Mouse (Mus musculus): Measurements from ENCODE around the gene Cacna2d2. TPM values are rescaled to one million over a fixed set of nuclear protein-coding genes. Genes with fewer than 3 reads are reported as not detected.

Gene Cacna2d2
- polyA plus RNA-seq, 1 experiment from 2014 or later = 0.35 TPM

DNA sequence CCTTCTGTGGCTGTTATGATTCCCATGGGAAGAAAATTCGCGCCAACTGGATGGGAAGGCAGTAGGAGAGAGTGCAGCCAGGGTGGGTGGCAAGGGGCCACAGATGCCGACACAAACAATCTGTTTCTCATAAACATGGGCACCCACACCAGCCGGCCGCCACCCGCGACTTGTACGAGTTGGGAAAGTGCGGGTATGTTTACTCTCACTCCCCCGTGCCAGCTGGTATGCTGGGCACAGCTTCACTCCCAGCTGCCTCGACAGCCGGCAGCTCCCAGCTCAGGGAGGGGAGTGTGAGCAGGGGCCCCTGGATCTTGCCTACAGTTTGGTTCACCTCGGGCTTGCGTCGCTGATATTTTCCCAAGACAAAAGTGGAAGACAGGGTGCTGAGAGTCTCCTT lies 57.3 kb downstream of the Cacna2d2 start:
- no peak for DNase-seq (ENCODE audit: low spot score)

DNA sequence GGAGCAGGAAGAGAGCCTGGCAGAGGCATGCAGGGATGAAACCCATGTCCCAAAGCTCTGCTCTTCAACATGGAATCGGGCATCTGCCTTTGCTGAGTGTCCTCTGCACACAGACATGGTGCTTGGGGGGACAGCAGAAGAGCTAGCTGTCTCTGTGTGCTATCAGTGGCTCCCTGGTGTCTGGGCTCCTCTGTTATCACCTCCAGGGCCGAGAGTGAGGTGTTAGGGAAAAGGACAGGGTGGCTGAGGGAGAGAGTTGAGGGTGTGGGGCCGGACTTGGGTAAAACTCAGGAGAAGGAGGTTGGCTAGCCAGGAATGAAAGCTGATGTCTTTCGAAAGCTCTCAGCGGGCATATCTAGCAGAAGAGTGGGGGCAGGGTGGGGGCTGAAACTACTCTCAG lies 63.5 kb downstream of the Cacna2d2 start:
- DNase-seq (ENCODE audit: low spot score) = no peak

DNA sequence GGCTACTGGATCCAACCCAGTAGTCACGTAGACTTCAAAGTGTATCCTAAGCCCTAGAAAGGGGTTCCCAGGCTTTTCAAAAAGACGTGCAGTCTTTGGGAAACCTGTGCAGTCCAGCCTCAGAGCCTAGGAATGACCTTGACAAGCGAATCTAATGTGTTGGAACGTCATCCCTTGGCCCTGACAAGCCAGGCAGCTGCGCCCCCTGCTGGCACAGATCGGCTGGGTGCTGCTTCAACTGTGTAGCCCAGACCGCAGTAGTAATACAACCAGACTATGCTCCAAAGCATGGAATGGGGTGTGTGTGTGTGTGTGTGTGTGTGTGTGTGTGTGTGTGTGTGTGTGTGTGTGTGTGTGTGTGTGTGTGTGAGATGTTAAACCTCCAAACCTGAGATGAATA lies 64.1 kb downstream of the Cacna2d2 start:
- DNase-seq (ENCODE audit: low spot score) = peak; percentile 51

DNA sequence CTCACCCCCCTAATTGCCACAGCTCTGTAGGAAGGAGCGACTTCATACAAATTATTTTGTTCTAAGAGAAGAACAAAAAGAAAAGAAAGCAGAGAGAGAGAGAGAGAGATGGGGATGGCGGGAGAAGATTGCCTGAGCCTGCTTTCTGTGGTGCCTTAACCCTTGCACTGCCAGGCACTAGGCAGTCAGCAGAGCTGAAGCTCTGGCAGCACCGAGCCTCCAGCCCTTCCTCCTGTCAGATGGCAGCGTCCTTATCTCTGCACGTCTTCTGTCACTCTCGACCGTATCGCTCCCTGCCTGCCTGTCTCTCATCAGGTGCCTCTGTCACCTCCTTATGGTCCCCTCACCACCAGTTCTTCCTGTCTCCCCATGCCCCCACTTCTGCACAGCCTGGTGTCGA lies 64.7 kb downstream of the Cacna2d2 start:
- no peak for DNase-seq (ENCODE audit: low spot score)

DNA sequence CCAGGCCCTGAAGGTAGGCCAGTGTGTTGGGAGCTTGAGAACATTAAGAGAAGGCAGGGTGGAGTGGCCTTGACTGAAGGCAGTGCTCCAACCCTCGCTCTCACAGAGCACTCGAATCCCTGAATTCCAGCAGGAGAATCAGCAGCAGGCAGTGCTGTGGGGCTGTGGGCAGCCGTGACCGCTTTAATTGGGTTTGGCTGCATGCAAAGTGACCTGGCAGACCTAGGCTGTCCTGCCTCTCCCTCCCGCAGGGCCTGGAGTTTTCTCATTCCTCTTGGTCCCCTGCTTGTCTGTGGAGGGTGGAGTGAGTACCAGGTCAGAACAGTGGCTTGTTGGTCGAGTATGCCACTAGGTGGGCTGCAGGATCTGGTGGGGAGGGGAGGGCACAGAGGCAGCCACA lies 66.2 kb downstream of the Cacna2d2 start:
- DNase-seq (ENCODE audit: low spot score) = no peak

DNA sequence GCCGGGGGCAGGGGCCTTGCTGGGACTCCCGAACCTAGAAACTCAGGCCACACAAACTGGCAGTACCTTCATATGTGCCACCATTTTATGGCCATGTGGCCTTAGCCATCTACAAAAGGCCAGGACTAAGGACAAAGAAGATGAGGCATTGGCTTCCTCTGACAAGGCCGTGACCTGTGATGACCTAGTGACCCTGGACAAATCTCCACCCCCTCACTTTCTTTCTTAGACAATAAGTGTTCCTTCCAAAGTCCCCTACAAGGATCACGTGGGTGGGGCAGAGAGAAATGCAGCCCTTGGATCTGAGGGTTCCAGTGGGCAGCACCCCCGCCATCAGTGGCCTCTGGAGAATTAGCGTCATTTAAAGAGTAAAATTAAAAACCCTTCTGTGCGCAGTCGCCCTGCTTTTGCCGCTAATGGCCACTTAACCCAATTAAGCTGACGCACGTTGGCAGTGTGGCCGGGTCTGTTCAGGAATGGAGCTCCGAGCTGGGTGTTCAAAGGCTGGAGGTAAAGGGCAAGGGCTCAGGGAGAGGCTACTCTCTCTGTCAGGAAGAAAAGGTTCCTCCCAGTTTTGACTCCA lies 69.9 kb downstream of the Cacna2d2 start:
- DNase-seq (ENCODE audit: low spot score) = no peak

DNA sequence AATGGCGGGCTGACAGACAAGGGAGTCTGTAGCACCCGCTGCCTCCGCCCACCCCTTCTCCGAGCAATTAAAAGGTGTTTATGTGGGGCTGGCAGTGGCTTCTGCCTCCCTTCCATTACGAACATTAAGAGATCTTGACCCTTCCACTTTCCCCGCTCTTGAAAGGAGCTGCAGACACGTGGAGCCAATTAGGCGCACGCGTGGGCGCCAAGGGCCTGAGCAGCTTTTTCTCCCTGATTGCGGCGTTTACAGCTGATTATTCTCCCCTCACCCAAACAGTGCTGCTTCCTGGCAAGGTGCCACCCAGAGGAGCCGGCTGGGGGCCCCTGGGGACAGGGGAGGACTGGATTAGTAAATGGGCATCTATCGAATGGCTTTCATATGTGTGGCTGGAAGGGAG lies 71.0 kb downstream of the Cacna2d2 start:
- no peak for DNase-seq (ENCODE audit: low spot score)

DNA sequence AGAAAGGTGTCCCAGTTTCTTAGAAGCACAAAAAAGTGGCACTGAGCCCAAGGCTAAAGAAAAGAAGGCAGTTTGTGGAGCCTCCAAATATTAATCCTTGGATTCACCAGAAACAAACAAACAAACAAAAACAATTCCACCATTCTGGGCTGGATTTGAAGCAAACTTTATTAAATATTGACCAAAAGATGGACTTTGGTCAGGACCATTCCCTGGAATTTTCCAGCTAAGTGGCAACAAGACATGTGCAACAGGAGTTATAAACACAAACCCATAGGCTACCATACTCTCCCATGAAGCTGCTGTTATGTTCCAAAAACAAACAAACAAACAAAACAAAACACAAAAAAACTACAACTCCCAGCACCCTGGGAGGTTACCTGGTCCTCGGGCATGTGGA lies 74.6 kb downstream of the Cacna2d2 start:
- no peak for DNase-seq (ENCODE audit: low spot score)

DNA sequence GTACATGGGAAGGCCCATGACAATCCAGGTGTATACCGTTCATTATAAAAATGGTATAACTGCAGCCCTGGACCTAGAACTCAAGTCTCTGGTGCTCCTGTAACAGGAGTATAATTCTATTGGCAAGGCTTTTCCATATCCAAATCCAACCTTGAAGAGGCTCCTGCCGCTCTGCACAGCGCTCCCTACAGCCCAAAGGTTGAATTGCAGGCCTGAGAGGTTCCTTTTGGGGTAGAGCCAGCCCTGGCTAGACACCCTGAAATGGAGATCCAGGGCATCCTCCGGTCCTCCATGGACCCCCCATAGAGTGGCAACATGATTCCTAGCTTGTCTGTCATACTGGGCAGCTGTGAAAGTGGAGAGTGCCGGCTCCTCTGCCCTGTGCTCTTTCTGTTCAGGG lies 79.6 kb downstream of the Cacna2d2 start:
- DNase-seq (ENCODE audit: low spot score) = no peak

DNA sequence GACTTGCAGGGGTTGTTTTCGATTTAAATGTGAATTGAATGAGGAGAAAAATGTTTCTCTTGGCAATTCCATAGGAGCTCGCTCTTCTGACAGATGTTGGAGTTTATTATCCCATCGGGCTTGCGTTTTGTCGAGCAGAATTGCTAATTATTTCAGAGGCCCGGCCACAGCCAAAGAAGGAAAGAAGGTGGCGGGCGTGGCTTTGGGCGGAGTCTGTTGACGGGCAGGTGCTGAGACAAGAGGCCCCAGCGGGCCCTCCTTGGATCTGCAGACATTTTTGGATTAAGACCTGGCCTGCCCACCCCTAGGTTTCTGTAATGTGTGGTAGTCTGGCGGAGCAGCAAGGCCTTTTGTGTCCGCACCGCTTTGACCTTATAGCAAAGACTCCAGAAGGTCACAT lies 80.2 kb downstream of the Cacna2d2 start:
- DNase-seq (ENCODE audit: low spot score) = no peak

DNA sequence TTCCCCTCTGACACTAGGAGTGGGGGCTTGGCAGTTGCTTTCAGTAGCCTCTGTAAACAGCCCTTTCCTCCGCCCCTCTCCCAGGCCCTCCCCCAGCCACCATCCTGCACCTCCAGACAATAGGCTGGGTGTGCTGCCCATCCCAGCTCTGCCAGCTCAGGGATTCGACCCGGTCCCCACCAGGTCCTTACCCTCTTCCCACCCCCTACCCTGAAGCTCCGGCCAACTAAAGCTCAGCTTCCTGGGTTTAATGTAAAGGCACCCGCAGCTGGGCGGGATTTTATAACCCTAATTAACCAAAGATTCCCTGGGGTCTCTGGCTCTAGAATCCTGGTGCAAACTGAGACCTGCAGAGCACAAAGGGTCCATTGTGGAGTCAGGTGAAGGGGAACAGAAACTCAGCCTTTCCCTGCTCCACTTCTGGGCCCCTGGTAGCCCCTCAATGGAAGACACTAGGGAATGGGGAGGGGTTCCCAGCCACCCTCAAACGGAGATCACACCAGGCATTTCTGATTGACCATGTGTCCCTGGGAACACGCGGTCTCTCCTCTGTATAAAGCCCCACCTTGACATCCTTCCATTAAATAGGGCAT lies 81.2 kb downstream of the Cacna2d2 start:
- DNase-seq (ENCODE audit: low spot score) = no peak

DNA sequence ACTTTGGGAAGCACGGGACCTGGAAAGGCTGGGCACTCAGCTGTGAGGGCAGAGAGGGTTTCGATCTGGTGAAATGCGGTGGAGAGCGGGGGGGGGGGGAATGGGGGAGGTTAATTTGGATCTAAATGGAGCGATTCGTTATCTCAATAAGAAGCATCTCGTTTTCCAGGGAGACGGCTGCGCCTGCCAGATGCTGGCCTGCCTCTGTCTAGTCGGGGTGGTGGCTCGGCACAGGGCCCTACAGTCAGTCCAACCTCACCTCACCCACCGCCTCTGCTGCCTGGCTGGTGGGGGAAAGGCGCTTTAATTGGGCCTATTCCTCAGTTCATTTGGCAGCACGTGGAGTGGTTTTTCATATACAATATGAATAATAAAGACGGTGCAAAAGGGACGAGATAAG lies 81.9 kb downstream of the Cacna2d2 start:
- DNase-seq (ENCODE audit: low spot score) = no peak

DNA sequence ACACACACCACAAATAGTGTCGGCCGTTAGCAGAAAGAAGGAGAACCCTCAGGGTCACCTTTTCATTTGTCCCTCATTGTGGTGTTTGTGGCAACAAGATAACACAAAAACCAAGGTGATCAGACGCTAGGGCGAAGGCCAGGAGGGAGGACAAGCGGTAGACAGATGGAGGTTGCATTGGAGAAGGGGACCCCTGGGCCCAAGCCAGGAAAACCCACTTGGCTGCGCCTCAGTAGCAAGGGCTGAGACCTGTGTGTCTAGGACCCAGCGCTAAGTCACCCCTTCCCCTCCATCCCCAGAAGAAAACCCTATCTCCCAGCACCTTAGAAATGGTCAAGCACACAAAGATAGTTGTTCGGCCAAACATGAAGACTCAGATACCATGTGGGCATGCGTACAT lies 82.6 kb downstream of the Cacna2d2 start:
- DNase-seq (ENCODE audit: low spot score) = no peak

DNA sequence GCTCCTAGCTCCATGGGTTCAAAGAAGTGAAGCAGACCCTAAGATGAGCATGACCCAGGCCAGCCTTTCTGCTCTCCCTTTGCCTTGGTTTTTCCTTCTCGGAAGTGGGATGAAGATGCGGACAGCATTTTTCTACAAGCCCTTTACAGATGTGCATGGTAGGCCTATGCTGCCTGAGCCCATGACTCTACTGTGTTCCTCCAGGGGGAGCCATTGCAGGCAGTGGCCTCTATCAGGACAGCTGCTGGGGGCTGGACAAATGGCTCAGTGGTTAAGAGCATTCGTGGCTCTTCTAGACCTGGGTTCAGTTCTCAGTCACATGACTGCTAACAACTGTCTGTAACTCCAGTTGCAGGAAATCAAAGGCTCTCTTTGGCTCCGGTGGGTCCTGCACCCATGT lies 83.4 kb downstream of the Cacna2d2 start:
- DNase-seq (ENCODE audit: low spot score) = no peak

DNA sequence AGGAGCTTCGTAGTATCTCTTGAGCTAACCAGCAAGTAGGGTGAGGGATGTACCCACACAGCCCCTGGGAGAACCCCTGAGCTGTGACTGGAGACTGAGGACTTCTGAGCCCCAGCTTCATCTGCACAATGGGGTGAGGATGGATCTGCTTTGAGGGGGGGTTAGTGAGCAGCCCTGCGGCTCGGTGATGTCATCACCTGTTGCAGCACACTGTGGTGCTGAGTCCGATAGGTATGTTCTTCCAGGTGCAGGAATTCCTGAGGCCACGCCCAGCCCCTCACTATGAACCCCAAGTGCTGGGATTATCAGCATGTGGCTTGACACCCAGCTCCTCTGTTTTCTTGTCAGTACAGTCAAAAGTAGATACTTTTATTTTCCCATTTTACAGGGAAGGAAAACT lies 84.3 kb downstream of the Cacna2d2 start:
- no peak for DNase-seq (ENCODE audit: low spot score)

DNA sequence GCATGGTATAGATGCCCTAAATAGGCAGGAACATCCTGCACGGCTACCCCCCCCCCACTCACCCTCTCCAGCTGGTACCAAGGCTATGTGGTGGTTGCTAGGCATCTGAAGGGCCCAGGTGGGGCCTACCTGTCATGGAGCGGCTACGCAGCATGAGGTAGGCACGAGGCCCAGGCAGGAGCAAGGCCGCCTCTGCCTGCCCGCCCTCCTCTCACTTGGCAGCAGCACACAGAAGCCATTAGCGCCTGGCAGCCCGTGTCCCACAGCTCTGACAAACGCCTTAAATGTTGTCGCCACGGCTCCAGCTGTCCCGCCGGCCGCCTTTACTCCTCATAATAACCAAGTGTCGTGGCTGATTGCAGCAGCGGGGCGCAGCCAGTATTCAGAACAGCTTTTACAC lies 84.9 kb downstream of the Cacna2d2 start:
- DNase-seq (ENCODE audit: low spot score) = no peak

DNA sequence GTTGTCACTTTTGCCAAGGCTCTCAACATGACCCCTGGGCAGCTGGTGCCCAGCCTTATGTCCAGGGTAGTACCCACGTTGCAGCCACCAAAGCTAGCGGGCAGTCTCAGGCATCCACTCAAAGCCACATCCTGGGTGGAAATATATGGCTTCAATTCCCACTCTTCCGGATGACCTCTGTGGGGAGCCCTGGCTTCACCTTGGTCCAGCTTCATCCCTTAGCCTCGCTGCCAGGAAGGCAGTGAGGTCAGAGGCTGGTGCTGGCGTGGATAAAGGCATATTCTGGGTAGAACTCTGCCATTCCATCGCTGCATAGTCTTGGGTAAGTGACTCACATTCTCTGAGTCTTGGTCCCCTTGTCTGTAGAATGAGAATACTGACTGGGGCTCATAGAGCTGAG lies 85.4 kb downstream of the Cacna2d2 start:
- DNase-seq (ENCODE audit: low spot score) = no peak

DNA sequence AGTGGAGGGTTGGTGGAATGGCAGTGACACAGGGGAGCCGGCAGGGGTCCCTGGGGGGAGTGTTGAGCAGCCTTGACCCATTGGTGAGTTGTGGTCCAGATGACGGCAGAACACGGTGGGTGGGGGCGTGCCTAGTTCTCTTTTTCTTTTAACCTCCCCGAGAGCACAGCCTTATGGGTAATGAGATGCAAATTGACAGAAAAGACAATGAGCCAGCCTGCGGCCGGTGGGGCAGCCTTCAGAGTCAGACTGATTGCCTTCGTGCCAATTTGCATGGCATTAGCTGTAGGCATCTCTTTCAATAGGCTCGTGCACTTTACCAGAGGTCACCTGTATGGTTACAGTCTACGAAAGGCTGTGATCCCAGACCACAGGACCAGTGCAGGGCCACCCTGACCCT lies 86.7 kb downstream of the Cacna2d2 start:
- DNase-seq (ENCODE audit: low spot score) = no peak

DNA sequence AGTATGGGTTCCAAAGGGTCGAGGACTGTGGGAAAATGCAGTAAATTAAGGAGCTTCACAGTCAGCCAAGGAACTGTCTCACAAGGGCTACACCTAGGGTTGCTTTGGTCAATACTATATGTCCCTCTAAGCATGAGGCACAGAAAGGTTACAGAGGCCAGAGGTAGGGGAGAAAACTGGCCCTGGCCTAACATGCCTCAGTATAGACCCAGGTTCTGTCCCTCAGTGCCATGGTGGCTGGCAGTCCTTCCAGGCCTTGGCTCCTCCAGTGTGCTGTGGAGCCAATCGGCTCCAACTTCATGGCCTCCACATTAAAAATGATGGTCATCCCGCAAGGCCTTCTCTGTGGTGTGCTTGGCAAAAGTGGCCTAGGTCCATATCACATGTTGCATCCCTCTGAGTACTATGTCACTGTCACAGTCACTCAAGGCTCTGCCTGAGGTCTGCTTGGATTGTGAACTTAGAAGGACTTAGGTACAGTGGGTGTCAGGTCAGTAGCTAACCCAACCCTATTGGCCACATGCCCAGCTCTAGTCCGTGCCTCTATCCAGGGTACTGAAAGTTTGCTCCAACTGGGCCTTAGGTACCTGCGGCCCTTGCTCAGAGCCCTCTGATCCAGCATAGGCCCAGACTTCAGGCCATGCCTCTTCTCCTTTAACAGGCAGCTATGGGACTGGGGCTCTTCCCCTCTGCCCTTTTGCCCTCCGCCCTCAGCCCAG lies 87.3 kb downstream of the Cacna2d2 start:
- DNase-seq (ENCODE audit: low spot score) = no peak

DNA sequence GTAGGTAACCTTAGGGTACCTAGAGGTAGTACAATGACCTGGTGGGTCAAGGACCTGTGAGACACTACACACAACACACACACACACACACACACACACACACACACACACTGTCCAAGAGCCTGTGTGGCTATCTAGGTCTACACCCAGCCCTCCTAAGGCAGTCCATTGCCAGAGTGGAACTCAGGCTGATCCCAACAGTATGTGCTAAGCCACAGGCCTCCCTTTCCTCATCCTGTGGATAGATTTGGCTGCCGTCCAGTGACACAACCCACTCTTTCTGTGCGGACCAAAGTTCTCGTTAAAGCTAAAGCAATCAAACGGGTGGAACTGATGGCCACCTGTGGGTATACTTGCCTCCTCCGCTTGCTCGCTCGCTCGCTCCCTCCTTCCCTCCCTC lies 90.7 kb downstream of the Cacna2d2 start:
- no peak for DNase-seq (ENCODE audit: low spot score)

DNA sequence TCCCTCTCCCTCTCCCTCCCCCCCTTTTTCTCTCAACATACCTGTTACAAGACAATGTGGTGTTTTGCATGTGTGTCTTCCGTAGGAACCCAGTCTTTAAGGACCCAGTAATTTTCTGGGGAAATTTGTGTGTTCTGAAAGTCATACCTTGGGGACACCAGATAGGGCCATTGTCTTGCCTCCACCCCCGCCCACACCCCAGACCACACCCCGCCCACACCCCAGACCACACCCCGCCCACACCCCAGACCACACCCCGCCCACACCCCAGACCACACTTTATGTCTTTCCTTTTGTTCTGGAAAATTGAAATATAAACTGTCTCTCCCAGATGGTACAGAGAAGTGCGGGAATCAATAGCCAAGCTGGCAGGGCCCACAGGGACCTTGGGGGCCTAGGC lies 91.2 kb downstream of the Cacna2d2 start:
- no peak for DNase-seq (ENCODE audit: low spot score)

DNA sequence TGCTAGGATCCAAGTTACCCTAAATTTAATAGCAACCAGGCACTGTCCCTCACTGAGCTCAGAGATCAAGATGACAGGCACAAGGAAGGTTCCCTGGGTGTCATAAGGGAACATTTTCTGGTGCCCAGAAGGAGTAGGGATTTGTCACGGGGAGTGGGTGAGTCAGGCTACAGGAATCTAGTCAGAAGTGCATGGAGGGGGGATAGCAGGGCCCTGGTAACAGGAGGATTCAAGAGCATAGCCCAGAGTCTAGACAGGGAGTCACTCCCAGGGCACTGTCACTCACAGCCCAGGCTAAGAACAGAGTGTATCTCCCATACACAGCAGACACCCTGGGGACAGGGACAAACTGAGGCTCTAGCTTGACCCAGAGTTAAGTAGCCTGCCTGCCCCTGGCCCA lies 94.1 kb downstream of the Cacna2d2 start:
- no peak for DNase-seq (ENCODE audit: low spot score)

DNA sequence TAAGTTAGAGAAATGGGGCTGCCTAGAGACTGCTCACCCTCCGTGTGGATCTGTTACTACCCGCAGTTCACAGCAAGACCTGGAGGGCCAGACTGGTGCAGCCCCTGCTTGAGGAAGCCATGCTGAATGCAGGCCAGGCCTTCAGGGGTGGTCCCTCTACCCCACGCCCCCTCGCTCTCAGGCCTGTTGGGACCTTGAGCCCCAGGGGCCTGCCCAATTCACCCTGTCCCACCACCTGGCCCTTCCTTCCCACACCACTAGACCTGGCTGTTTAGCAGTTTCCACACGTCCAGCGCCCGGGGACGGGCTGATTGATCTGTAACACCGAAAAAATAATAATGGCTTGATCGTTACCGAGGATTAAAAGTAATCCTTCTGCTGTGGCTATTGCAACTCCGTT lies 94.8 kb downstream of the Cacna2d2 start:
- no peak for DNase-seq (ENCODE audit: low spot score)
